In genomic region chr9:49797508-49797820, GRCm38 (mm10) we compare ENCODE assay signal across 8 mouse cellular contexts. TPM values are rescaled to one million over a fixed set of nuclear protein-coding genes. Genes with fewer than 3 reads are reported as not detected.
DNase-seq lines count a peak whose midpoint lies in the region; ATAC-seq and TF ChIP-seq lines count a peak whose summit lies in the region.

No protein-coding gene starts in this region.

- H3K4me1 ChIP-seq in erythroblast, embryonic 14.5 days (ENCODE audit: control insufficient read depth), result peaks cover 6% of the 10 kb centered on the region
- peaks cover 6% of the 10 kb centered on the region for H3K4me1 ChIP-seq in neural tube, embryonic 11.5 days (ENCODE audit: control insufficient read depth, insufficient read depth, low read length)
- H3K4me1 ChIP-seq in limb, embryonic 15.5 days, result peaks cover 20% of the 10 kb centered on the region
- H3K4me1 ChIP-seq in stomach, postnatal 0 days (replicated peaks; ENCODE audit: control insufficient read depth, insufficient read depth), result no peaks in the 10 kb centered on the region

- peak overlapping the region; percentile 93 for H3K9ac ChIP-seq in neural tube, embryonic 11.5 days (ENCODE audit: low read length)
- H3K9ac ChIP-seq in limb, embryonic 15.5 days, result peak overlapping the region; percentile 72
- H3K9ac ChIP-seq in stomach, postnatal 0 days (ENCODE audit: low read length), result peak overlapping the region; percentile 69

- 0% methylated on average over 14 of the region's 15 CpGs for WGBS in neural tube, embryonic 11.5 days
- WGBS in limb, embryonic 15.5 days, result under 1% methylated on average over 15 of the region's 15 CpGs
- 0% methylated on average over 14 of the region's 15 CpGs for WGBS in stomach, postnatal 0 days

- TF ChIP-seq EP300 in stomach, postnatal 0 days (optimal IDR thresholded peaks at IDR 0.05), result no peak

- peak overlapping the region; percentile 85 for H3K27ac ChIP-seq in neural tube, embryonic 11.5 days (ENCODE audit: low read depth, low read length)
- H3K27ac ChIP-seq in limb, embryonic 15.5 days, result peak overlapping the region; percentile 86
- peak overlapping the region; percentile 83 for H3K27ac ChIP-seq in stomach, postnatal 0 days (replicated peaks)

- no peak for DNase-seq in neural tube, embryonic 11.5 days (ENCODE audit: low spot score)
- no peak for DNase-seq in neural tube, embryonic 10.5 days (ENCODE audit: extremely low spot score, low spot score)
- DNase-seq in stomach, postnatal 0 days (ENCODE audit: low spot score), result no peak
- no peak for DNase-seq in urinary bladder, postnatal 4 days (ENCODE audit: low spot score in 2 of 2)
- no peak for DNase-seq in embryo, embryonic 10.5 days (ENCODE audit: low spot score)

- H3K4me2 ChIP-seq in neural tube, embryonic 11.5 days (ENCODE audit: low read depth), result peak overlapping the region; percentile 84
- H3K4me2 ChIP-seq in limb, embryonic 15.5 days, result peak overlapping the region; percentile 91
- H3K4me2 ChIP-seq in stomach, postnatal 0 days (replicated peaks; ENCODE audit: low read depth), result peak overlapping the region; percentile 73

- ATAC-seq in erythroblast, adult 5-6 weeks (replicated peaks; ENCODE audit: low FRiP score, poor library complexity, severe bottlenecking), result no peak
- ATAC-seq in neural tube, embryonic 11.5 days (ENCODE audit: insufficient read depth, low FRiP score, low TSS enrichment), result no peak; the same call in 1 of the 2 replicates
- ATAC-seq in limb, embryonic 15.5 days (ENCODE audit: insufficient number of reproducible peaks, low FRiP score, low TSS enrichment, low read depth), result no peak; the same call in 1 of the 2 replicates
- no peak; the same call in 1 of the 2 replicates for ATAC-seq in stomach, postnatal 0 days (ENCODE audit: low FRiP score, low TSS enrichment)

- peaks cover 39% of the 10 kb centered on the region for H3K27me3 ChIP-seq in erythroblast, embryonic 14.5 days (ENCODE audit: control insufficient read depth)
- H3K27me3 ChIP-seq in neural tube, embryonic 11.5 days (ENCODE audit: control insufficient read depth, insufficient read depth, low read length), result no peaks in the 10 kb centered on the region
- H3K27me3 ChIP-seq in limb, embryonic 15.5 days, result peaks cover 10% of the 10 kb centered on the region; the same call in 1 of the 2 replicates
- no peaks in the 10 kb centered on the region for H3K27me3 ChIP-seq in stomach, postnatal 0 days (ENCODE audit: control insufficient read depth, insufficient read depth, low read length)

- peak overlapping the region; percentile 24 for H3K4me3 ChIP-seq in erythroblast, embryonic 14.5 days (replicated peaks)
- peak overlapping the region; percentile 95 for H3K4me3 ChIP-seq in neural tube, embryonic 11.5 days (ENCODE audit: low read depth, low read length)
- H3K4me3 ChIP-seq in limb, embryonic 15.5 days, result peak overlapping the region; percentile 79
- H3K4me3 ChIP-seq in stomach, postnatal 0 days (ENCODE audit: low read depth, low read length), result peak overlapping the region; percentile 62

- H3K9me3 ChIP-seq in erythroblast, embryonic 14.5 days (ENCODE audit: control insufficient read depth, low read length), result no peaks in the 10 kb centered on the region; the same call in 1 of the 2 replicates
- no peaks in the 10 kb centered on the region for H3K9me3 ChIP-seq in neural tube, embryonic 11.5 days (ENCODE audit: control insufficient read depth, low read length)
- no peaks in the 10 kb centered on the region for H3K9me3 ChIP-seq in limb, embryonic 15.5 days
- no peaks in the 10 kb centered on the region for H3K9me3 ChIP-seq in stomach, postnatal 0 days (ENCODE audit: control insufficient read depth, low read length)

- TF ChIP-seq CTCF in stomach, postnatal 0 days (IDR thresholded peaks at IDR 0.05; ENCODE audit: low read depth), result no peak

- no peaks in the 10 kb centered on the region for H3K36me3 ChIP-seq in erythroblast, embryonic 14.5 days (ENCODE audit: control insufficient read depth)
- H3K36me3 ChIP-seq in neural tube, embryonic 11.5 days (ENCODE audit: control insufficient read depth, insufficient read depth, low read length), result no peaks in the 10 kb centered on the region
- H3K36me3 ChIP-seq in limb, embryonic 15.5 days, result no peaks in the 10 kb centered on the region
- H3K36me3 ChIP-seq in stomach, postnatal 0 days (ENCODE audit: control insufficient read depth, insufficient read depth, low read length), result no peaks in the 10 kb centered on the region

RNA-seq across cellular contexts. Expression of gene Ncam1, which starts 1.3 kb away (rescaled TPM):
- 0.01 TPM in 1 of 2 replicates, not detected in the other for polyA plus RNA-seq in erythroblast, embryonic 14.5 days (2012)
- total RNA-seq in erythroblast, adult 5-6 weeks (2015; ENCODE audit: low replicate concordance), result 8.1 and 13.0 TPM in 2 replicates
- total RNA-seq in erythroblast, adult 5-6 weeks (2017; ENCODE audit: low replicate concordance), result 4.6 and 7.6 TPM in 2 replicates
- 163 and 193 TPM in 2 replicates for polyA plus RNA-seq in neural tube, embryonic 11.5 days (2014; fragmentation: Nextera tagmentation; extraction: Ambion mirVana)
- 79.1 and 101 TPM in 2 replicates for polyA plus RNA-seq in limb, embryonic 15.5 days (2015; fragmentation: Nextera tagmentation; extraction: Ambion mirVana)
- 32.9 and 34.0 TPM in 2 replicates for polyA plus RNA-seq in stomach, postnatal 0 days (2015; fragmentation: Nextera tagmentation; extraction: Ambion mirVana)

Comparison
In these comparisons a context has a peak if more than half of its experiments do, and no peak if none do; other contexts are left out.
1. H3K4me3 ChIP-seq: peak in every context shown above with its lines; median percentile 95 in neural tube, embryonic 11.5 days; 79 in limb, embryonic 15.5 days; 62 in stomach, postnatal 0 days; 24 in erythroblast, embryonic 14.5 days.
2. RNA of gene Ncam1, which starts 1.3 kb away (polyA plus RNA-seq): 163 to 193 TPM in neural tube, embryonic 11.5 days, 79.1 to 101 TPM in limb, embryonic 15.5 days and 32.9 to 34.0 TPM in stomach, postnatal 0 days; 0.01 TPM in erythroblast, embryonic 14.5 days; every median in the first group is over 10 times any median in the second.
3. Peak in every context shown above with its lines, with median percentiles within 50 percentile points of each other: H3K27ac ChIP-seq, H3K4me2 ChIP-seq and H3K9ac ChIP-seq.